Mouse (Mus musculus) skeletal muscle tissue, postnatal 0 days (tissue): Measurements from ENCODE around the gene Gjd3. TPM values are rescaled to one million over a fixed set of nuclear protein-coding genes. Genes with fewer than 3 reads are reported as not detected.

Source experiments
- polyA plus RNA-seq: library from polyadenylated mRNA; unstranded; fragments of >200 nt; fragmentation: Nextera tagmentation; extraction: Ambion mirVana; gene quantifications from 2 replicates; pipeline ENCODE4 v1.2.1, GENCODE M21; 2015

Gene Gjd3
- polyA plus RNA-seq: 0.65 and 0.69 TPM in 2 replicates

GRCm38 (mm10) chr11:98982773-98983133 is at the start of gene Gjd3:
TSS of gene Gjd3 (minus strand) at chr11:98983016.

GRCm38 (mm10) chr11:99023500-99024467 is 41.0 kb upstream of the Gjd3 start, which contains the start of gene Top2a:
TSS of gene Top2a (minus strand) at chr11:99024189.

Other genes starting within 250 kb of the Gjd3 start
- gene Thra, start 242.4 kb downstream of the Gjd3 start, polyA plus RNA-seq: 39.8 and 45.3 TPM in 2 replicates
- gene Nr1d1, start 207.7 kb downstream of the Gjd3 start, polyA plus RNA-seq: 12.0 and 12.5 TPM in 2 replicates
- 15.3 TPM in 2 replicates for gene Msl1, start 187.5 kb downstream of the Gjd3 start, polyA plus RNA-seq
- gene Casc3, start 178.1 kb downstream of the Gjd3 start, polyA plus RNA-seq: 14.2 and 15.4 TPM in 2 replicates
- gene Rapgefl1, start 146.2 kb downstream of the Gjd3 start, polyA plus RNA-seq: 1.3 and 1.8 TPM in 2 replicates
- gene Wipf2, start 119.4 kb downstream of the Gjd3 start, polyA plus RNA-seq: 1.0 and 1.4 TPM in 2 replicates
- 2.6 and 4.5 TPM in 2 replicates for gene Cdc6, start 75.2 kb downstream of the Gjd3 start, polyA plus RNA-seq
- gene Rara, start 55.2 kb downstream of the Gjd3 start, polyA plus RNA-seq: 23.7 and 26.3 TPM in 2 replicates
- gene Top2a, start 41.2 kb upstream of the Gjd3 start, polyA plus RNA-seq: 35.2 and 36.7 TPM in 2 replicates
- 300 and 425 TPM in 2 replicates for gene Igfbp4, start 58.2 kb upstream of the Gjd3 start, polyA plus RNA-seq
- gene Tns4, start 106.3 kb upstream of the Gjd3 start, polyA plus RNA-seq: 0.06 and 0.09 TPM in 2 replicates
- gene Ccr7, start 172.1 kb upstream of the Gjd3 start, polyA plus RNA-seq: 0.21 and 0.23 TPM in 2 replicates
- gene Smarce1, start 248.0 kb upstream of the Gjd3 start, polyA plus RNA-seq: 107 and 113 TPM in 2 replicates